Mouse (Mus musculus) heart, embryonic 15.5 days (tissue): ENCODE measurements at regions not wholly inside any gene's neighbourhood (a gene's known extent, or its start where the extent isn't known, plus 50 kb on each side); places are given as distances from the start of the nearest gene placed in this dataset.
"Not testable (repeated sequence)": the region's sequence is repeated elsewhere in the genome, so short reads cannot be mapped to it uniquely, and the experiment has no call there.

Experiments used
- ATAC-seq: fragments of 200-750 bp; cut with Nextera tagmentation; replicated peaks from 2 replicates; pipeline ENCODE4 v1.8.0; 2017; ENCODE audit warnings: low read depth, moderate TSS enrichment; ENCODE audit not compliant: insufficient number of reproducible peaks, insufficient read depth, low FRiP score
- H3K27ac ChIP-seq: fragments of 300-500 bp; sonication (generic); 2 replicates; pipeline ENCODE4 v1.5.1; 2015; ENCODE audit warnings: mild to moderate bottlenecking, inconsistent platforms
- H3K27me3 ChIP-seq: fragments of 300-500 bp; sonication (generic); 2 replicates; pipeline ENCODE4 v1.6.1; 2015; ENCODE audit warnings: inconsistent platforms
- H3K36me3 ChIP-seq: fragments of 300-500 bp; sonication (generic); 2 replicates; pipeline ENCODE4 v1.6.1; 2015; ENCODE audit warnings: mild to moderate bottlenecking, inconsistent platforms
- H3K4me1 ChIP-seq: fragments of 300-500 bp; sonication (generic); replicated peaks from 2 replicates; pipeline ENCODE4 v1.6.1; 2015; ENCODE audit warnings: inconsistent platforms
- H3K4me2 ChIP-seq: fragments of 300-500 bp; sonication (generic); 2 replicates; pipeline ENCODE4 v1.6.1; 2015; ENCODE audit warnings: inconsistent platforms, mild to moderate bottlenecking, moderate library complexity
- H3K4me3 ChIP-seq: fragments of 300-500 bp; sonication (generic); 2 replicates; pipeline ENCODE4 v1.5.1; 2015; ENCODE audit warnings: mild to moderate bottlenecking, inconsistent platforms
- H3K9ac ChIP-seq: fragments of 300-500 bp; sonication (generic); 2 replicates; pipeline ENCODE4 v1.6.1; 2015; ENCODE audit warnings: mild to moderate bottlenecking, inconsistent platforms
- H3K9me3 ChIP-seq: fragments of 300-500 bp; sonication (generic); replicated peaks from 2 replicates; pipeline ENCODE4 v1.6.1; 2016; ENCODE audit warnings: inconsistent platforms
- WGBS: fragments of 180-500 bp; shearing (Covaris S2); methylation state at CpG from one replicate; pipeline ENCODE4 v1.1.7; 2015; ENCODE audit warnings: mixed read lengths; 5-methylcytosine and 5-hydroxymethylcytosine counted together

- WGBS: 80% methylated on average over 4 of the region's 4 CpGs
- Histone ChIP-seq H3K4me3 (no peak overlapping the region), H3K9me3 (no peaks in the 10 kb centered on the region), H3K36me3 (no peaks in the 10 kb centered on the region), H3K27ac (no peak overlapping the region), H3K4me1 (peaks cover 11% of the 10 kb centered on the region), H3K9ac (no peak overlapping the region), H3K4me2 (no peak overlapping the region), H3K27me3 (peaks cover 14% of the 10 kb centered on the region; the same call in 1 of the 2 replicates)
- ATAC-seq: no peak
Observed at GRCm38 (mm10) chr17:27299297-27299696, 95.0 kb upstream of the Lemd2 start.

DNA sequence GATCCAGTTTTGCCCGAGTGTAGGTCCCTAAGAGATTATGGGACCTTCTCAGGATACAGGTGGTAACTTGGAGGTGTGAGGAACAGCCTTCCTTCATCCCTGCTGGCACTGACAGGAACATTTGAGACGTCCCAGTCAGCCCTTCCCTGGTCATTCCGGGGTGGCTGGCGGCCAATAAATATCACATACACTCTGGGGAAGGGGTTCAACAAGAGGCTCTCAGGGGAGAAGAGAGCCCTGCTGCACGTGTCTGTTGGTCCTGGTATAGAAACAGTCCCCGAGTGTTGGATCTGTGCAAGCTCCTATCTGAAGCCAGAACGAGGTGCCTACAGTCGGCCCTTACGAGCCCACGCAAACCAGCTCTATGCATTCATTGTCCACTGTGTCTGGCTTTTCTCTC, 94.1 kb upstream of the Lemd2 start:
- 0 out of 2 replicates have a peak, but pooled peaks have one; percentile 33 for ATAC-seq
- Histone ChIP-seq H3K9ac (no peak overlapping the region), H3K4me1 (peaks cover 11% of the 10 kb centered on the region), H3K9me3 (no peaks in the 10 kb centered on the region), H3K27ac (no peak overlapping the region), H3K4me3 (no peak overlapping the region), H3K27me3 (peaks cover 14% of the 10 kb centered on the region; the same call in 1 of the 2 replicates), H3K4me2 (no peak overlapping the region), H3K36me3 (no peaks in the 10 kb centered on the region)
- 40% methylated on average over 10 of the region's 10 CpGs for WGBS

DNA sequence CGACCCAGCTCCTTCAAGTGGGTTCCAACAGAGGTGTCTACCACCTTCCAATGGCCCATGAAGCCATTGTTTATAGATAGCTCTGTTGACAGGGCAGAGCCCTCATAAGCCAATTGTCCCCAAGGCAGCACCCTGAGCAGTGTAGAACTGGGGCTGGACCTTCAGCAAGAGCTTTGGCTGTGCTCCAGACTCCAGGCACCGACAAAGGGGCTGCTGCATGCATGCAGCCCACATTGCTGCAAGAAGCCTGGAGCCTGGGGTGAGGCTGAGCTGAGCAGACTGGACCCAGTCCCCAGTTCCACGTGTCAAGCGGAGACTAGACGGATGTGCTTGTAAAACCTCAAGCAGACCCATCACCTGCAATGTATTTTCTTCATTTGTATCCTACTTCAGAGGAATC, 91.9 kb upstream of the Lemd2 start:
- Histone ChIP-seq H3K36me3 (no peaks in the 10 kb centered on the region), H3K27ac (no peak overlapping the region), H3K4me2 (no peak overlapping the region), H3K4me1 (peaks cover 11% of the 10 kb centered on the region), H3K27me3 (peaks cover 11% of the 10 kb centered on the region; the same call in 1 of the 2 replicates), H3K9ac (no peak overlapping the region), H3K9me3 (no peaks in the 10 kb centered on the region), H3K4me3 (no peak overlapping the region)
- ATAC-seq: no peak
- 89% methylated on average over 5 of the region's 5 CpGs for WGBS

DNA sequence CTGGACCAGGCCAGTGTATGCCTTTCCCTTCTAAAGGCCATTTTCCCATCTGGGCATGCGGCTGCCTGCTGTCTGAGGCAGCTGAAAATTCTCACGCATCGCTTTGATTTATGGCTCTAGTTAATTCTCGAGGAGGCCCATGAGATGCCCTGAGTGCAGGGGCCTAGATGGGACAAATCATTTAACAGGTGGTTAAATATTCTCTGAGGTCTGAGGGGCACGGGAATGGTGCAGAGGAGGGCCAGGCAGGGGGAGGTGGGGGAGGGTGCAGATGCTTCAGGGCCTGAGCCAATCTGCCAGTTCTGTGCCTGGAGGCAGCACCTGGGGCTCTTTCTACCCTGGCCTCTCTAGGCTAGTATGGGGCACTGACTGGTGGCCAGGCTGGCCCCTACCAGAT, 89.9 kb upstream of the Lemd2 start:
- H3K4me1 ChIP-seq: peaks cover 11% of the 10 kb centered on the region
- H3K27me3 ChIP-seq: 0 out of 2 replicates have a peak, but pooled peaks cover 3% of the 10 kb centered on the region
- H3K9ac ChIP-seq: no peak overlapping the region
- H3K36me3 ChIP-seq: no peaks in the 10 kb centered on the region
- no peak for ATAC-seq
- WGBS: 74% methylated on average over 5 of the region's 5 CpGs
- H3K9me3 ChIP-seq: 0 out of 2 replicates have a peak, but pooled peaks cover 4% of the 10 kb centered on the region
- H3K4me3 ChIP-seq: no peak overlapping the region
- no peak overlapping the region for H3K27ac ChIP-seq
- H3K4me2 ChIP-seq: no peak overlapping the region

DNA sequence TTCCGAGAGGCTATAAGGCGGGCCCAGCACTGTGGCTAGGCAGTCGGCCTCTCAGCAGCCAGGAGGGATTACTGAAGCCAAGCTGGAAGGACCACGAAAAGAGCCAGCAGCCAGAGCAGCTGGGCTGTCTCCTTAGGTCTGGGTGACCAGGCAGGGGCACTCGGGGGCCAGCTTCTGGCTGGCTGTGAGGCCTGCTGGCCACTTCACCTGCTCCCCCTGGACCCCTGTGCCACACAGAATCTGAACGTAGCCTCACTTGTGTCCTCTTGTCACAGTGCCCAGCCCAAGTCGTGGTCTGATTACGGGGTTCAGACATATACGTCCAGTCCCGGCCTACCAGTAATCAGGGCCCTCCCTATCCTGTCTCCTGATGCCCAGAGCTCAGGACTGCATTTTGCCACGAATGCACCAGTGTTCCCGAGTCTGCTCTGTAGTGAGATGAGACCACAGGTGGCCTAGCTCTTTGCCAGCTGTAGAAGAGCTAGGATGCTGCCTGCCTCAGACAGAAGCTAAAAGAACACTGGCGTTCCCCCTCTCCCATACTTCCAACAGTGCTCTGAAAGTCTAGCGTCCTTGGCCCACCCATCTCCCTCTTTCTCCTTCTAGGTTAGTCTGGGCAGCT, 89.4 kb upstream of the Lemd2 start:
- Histone ChIP-seq H3K4me1 (peaks cover 6% of the 10 kb centered on the region), H3K27me3 (no peaks in the 10 kb centered on the region), H3K4me3 (no peak overlapping the region), H3K9ac (no peak overlapping the region), H3K36me3 (no peaks in the 10 kb centered on the region), H3K9me3 (0 out of 2 replicates have a peak, but pooled peaks cover 4% of the 10 kb centered on the region), H3K27ac (no peak overlapping the region), H3K4me2 (no peak overlapping the region)
- 68% methylated on average over 14 of the region's 14 CpGs for WGBS
- ATAC-seq: no peak

DNA sequence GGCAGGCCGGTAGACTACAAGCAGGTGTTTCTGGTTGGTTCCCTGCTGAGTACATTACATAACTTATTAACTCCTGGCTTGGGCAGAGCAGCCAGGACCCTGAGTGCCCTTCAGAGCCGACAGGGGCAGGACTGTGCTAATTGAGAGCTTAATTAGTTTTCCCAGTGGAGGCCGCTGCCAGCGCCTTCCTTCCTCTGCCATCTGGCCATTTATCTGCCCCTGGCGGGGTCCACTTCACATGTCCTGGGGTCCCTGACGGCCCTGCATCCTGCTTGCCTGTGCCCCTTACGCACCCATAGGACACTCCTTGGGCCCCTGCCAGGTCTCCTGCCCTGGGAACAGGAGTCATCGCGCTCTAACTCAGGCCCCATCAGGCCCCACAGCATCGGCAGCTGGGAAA, 87.4 kb upstream of the Lemd2 start:
- Histone ChIP-seq H3K36me3 (no peaks in the 10 kb centered on the region), H3K4me1 (no peaks in the 10 kb centered on the region), H3K4me3 (no peak overlapping the region), H3K27ac (no peak overlapping the region), H3K4me2 (no peak overlapping the region), H3K9me3 (0 out of 2 replicates have a peak, but pooled peaks cover 4% of the 10 kb centered on the region), H3K27me3 (no peaks in the 10 kb centered on the region), H3K9ac (no peak overlapping the region)
- 82% methylated on average over 10 of the region's 10 CpGs for WGBS
- no peak for ATAC-seq

DNA sequence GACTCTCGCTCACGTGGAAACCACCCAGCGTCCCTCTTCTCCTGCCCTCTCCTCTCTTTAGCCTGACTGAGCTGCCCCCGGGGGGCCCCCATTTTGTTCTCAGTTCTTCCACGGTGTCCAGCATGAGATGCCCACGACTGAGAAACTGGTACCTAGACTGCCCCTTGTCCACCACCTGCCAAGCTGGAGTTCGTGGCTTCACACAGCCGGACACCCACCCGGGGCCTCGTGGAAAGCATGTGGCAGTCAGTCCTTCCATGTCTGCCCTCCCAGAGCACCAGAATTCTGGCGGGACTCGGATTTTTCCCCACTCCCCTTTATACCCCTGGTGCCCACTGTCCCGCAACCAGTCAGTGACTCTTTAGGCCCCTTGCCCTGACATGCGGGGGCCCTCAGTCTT, 86.9 kb upstream of the Lemd2 start:
- ATAC-seq: no peak
- no peak overlapping the region for H3K27ac ChIP-seq
- no peaks in the 10 kb centered on the region for H3K36me3 ChIP-seq
- WGBS: 88% methylated on average over 14 of the region's 14 CpGs
- H3K4me1 ChIP-seq: no peaks in the 10 kb centered on the region
- H3K9me3 ChIP-seq: 0 out of 2 replicates have a peak, but pooled peaks cover 4% of the 10 kb centered on the region
- no peak overlapping the region for H3K4me2 ChIP-seq
- H3K9ac ChIP-seq: no peak overlapping the region
- no peaks in the 10 kb centered on the region for H3K27me3 ChIP-seq
- H3K4me3 ChIP-seq: no peak overlapping the region

DNA sequence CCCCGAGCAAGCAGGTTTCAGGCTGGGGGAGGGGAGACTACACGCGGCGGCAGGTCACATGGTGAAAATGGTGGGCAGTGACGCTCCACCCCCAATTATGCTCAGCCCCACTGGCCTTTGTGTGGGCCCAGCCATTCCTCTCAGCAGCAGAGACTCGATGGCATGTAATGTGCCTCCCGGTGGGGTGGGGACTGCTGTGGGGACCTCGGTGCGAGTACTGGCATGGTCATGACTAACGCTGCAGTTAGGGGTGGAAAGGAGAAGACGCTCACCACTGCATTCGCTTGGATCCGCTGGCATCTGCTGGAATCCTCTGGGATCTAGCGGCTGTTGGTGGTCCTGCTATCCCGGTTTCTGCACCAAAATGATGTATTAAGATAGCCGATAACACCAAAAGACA, 86.0 kb upstream of the Lemd2 start:
- no peak overlapping the region for H3K9ac ChIP-seq
- no peak for ATAC-seq
- H3K9me3 ChIP-seq: 0 out of 2 replicates have a peak, but pooled peaks cover 4% of the 10 kb centered on the region
- 93% methylated on average over 16 of the region's 16 CpGs for WGBS
- no peaks in the 10 kb centered on the region for H3K36me3 ChIP-seq
- no peak overlapping the region for H3K27ac ChIP-seq
- no peaks in the 10 kb centered on the region for H3K4me1 ChIP-seq
- no peak overlapping the region for H3K4me3 ChIP-seq
- H3K4me2 ChIP-seq: no peak overlapping the region
- no peaks in the 10 kb centered on the region for H3K27me3 ChIP-seq

- H3K4me2 ChIP-seq, H3K9ac ChIP-seq, H3K36me3 ChIP-seq, ATAC-seq, H3K4me1 ChIP-seq, H3K27ac ChIP-seq, H3K4me3 ChIP-seq, H3K9me3 ChIP-seq, H3K27me3 ChIP-seq: not testable (repeated sequence)
- 96% methylated on average over 13 of the region's 15 CpGs for WGBS
Observed at GRCm38 (mm10) chr17:27289804-27290203, 85.5 kb upstream of the Lemd2 start.

- H3K9ac ChIP-seq, H3K27ac ChIP-seq, H3K9me3 ChIP-seq, H3K4me3 ChIP-seq, H3K4me2 ChIP-seq, H3K36me3 ChIP-seq, H3K4me1 ChIP-seq, H3K27me3 ChIP-seq, ATAC-seq: not testable (repeated sequence)
- WGBS: 93% methylated on average over 10 of the region's 10 CpGs
Observed at GRCm38 (mm10) chr17:27287986-27288385, 83.7 kb upstream of the Lemd2 start.

DNA sequence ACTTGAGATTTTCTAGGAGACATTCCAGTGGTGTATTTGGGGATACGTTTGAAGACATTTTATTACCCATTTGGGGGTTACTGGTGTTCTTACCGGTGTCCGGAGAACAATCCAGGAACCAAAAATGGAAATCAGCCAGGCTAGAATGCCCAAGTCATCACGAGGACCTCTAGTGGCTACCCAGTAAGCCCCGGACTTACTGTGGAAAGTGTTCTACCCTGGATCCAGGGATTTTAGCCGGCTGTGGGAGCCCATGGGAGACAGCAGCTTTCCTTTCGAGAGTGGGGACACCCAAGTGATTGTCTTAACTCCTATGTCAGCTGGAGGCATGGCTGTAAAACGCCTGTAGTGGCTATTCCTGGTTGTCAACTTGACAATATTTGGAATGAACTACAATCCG, 77.0 kb upstream of the Lemd2 start:
- H3K9ac ChIP-seq: no peak overlapping the region
- no peaks in the 10 kb centered on the region for H3K27me3 ChIP-seq
- no peak overlapping the region for H3K4me2 ChIP-seq
- WGBS: 79% methylated on average over 9 of the region's 9 CpGs
- ATAC-seq: no peak
- H3K4me1 ChIP-seq: no peaks in the 10 kb centered on the region
- no peaks in the 10 kb centered on the region for H3K9me3 ChIP-seq
- H3K36me3 ChIP-seq: no peaks in the 10 kb centered on the region
- no peak overlapping the region for H3K4me3 ChIP-seq
- no peak overlapping the region for H3K27ac ChIP-seq

DNA sequence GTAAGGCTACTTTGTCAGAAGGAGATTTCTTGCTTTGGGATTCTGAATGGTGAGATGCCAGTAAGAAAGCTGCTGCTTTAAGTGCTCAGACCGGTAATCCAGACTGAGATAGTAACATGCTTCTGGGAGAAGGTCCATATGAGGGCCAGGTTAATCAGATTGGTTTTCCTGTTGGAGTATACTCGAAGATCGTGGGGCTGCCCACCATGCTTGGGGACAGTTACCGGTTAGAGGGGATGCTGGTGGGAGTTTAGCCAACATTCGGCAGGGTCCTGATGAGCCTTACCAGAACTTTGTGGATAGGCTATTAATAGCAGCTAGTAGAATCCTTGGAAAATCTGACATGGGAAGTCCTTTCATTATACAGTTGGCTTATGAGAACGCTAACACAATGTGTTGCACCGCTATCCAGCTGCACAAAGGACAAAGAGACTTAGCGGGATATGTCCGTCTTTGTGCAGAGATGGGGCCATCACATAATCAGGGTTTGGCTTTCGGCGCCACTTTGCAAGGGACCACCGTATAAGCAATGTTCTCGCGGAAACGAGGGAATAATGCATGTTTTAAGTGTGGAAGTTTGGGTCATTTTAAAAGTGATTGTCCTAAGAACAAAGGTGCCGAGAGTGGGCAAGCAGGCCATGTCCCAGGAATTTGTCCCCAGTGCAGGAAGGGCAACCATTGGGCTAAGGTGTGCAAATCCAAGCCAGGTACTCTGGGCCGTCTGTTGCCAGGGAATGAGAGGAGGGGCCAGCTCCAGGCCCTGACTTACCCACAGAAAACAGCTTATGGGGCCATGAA, 75.4 kb upstream of the Lemd2 start:
- WGBS: 85% methylated on average over 17 of the region's 17 CpGs
- not testable (repeated sequence) for H3K27ac ChIP-seq, H3K9me3 ChIP-seq, H3K4me1 ChIP-seq, H3K27me3 ChIP-seq, H3K36me3 ChIP-seq, ATAC-seq, H3K9ac ChIP-seq, H3K4me2 ChIP-seq, H3K4me3 ChIP-seq
